Mouse (Mus musculus) right cerebral cortex, adult 18-20 months (tissue): ENCODE measurements around the gene Chrna7.

Source experiments
- DNase-seq: peaks from one replicate; pipeline ENCODE4 v3.0.0; 2022; ENCODE audit warnings: mixed read lengths

The Chrna7 gene

DNA sequence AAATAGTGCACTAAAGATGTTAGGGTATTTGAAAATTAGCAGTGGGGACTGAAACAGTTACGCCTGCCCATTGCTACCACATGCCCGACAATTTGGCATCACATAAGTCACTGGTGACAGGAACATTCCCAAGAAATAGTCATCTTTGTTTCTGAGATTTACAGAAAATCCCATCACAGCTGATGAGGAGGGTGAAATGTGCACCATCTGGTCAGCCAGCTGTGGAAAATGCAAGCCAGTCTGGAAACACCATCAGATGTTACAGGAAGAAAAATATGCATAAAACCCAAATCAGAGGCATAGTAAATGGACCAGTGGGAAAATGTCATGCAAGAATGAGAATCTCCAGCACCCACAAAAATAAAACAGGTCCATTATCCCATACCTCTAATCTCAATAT lies 151.4 kb downstream of the Chrna7 start:
- peak; percentile 8 for DNase-seq
